Mouse (Mus musculus) WW6 (cell line): ENCODE results near the gene Ltb.

Experiments used
- DNase-seq: peaks from one replicate; pipeline ENCODE4 v3.0.0-alpha.2; 2013; ENCODE audit warnings: low read depth, low spot score

Gene Ltb

DNA sequence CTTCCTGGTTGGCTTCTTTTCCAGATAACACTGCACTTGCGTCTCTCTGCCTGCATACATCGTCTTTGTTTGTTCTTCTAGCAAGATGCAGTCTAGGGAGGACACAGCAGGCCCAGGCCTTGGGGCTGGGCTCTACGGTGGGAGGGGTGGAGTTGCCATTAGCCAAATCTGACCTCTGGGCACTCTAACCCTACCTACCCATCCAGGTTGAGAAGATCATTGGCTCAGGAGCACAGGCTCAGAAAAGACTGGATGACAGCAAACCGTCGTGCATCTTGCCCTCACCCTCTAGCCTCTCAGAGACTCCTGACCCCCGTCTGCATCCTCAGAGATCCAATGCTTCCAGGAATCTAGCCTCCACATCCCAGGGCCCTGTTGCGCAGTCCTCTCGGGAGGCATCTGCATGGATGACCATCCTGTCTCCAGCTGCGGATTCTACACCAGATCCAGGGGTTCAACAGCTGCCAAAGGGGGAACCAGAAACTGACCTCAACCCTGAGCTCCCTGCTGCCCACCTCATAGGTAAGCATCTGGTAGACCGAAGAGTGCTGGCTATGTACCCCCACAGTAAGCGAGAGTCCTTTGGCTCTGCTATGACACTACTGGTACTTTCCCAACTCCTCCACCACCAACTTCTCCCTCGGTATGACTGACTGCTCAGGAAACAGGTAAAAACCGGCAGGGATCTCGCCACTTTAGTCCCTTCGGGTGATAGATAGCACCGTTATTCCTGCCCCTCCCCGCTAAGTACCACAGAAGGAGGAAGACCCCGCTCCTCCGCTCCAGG, 798 bp downstream of the Ltb start:
- no peak for DNase-seq

DNA sequence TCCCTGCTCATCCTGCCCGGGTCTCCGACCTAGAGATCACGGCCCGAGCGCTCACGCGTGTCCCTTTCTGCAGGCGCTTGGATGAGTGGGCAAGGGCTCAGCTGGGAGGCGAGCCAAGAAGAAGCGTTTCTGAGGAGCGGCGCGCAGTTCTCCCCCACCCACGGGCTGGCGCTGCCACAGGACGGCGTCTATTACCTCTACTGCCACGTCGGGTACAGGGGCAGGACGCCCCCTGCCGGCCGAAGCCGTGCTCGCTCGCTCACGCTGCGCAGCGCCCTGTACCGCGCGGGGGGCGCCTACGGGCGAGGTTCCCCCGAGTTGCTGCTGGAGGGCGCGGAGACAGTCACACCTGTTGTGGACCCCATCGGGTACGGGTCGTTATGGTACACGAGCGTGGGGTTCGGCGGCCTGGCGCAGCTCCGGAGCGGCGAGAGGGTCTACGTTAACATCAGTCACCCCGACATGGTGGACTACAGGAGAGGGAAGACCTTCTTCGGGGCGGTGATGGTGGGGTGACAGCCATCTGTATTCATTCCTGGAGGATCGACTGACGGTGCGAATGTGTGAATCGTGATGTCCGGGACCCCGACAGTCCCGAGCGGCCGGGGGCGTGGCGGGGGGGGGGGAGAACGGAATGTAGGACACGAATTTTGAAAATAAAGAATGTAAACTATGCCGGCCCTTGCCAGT, 1.5 kb downstream of the Ltb start:
- no peak for DNase-seq

DNA sequence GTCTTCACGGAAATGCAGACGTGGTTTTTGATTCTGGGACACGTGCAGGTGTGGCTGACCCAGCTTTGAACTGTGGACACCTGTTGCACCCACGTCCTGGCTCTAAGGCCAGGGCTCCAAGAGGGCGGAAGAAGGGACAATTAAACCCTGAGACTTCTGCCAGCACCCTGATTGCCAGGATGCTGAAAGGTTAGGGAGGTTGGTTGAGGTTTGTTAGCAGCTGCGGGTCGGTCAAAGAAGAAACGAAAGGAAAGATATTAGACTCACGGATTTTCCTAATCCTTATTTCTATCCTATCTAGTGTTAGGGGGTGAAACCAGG, 2.0 kb downstream of the Ltb start:
- no peak for DNase-seq

DNA sequence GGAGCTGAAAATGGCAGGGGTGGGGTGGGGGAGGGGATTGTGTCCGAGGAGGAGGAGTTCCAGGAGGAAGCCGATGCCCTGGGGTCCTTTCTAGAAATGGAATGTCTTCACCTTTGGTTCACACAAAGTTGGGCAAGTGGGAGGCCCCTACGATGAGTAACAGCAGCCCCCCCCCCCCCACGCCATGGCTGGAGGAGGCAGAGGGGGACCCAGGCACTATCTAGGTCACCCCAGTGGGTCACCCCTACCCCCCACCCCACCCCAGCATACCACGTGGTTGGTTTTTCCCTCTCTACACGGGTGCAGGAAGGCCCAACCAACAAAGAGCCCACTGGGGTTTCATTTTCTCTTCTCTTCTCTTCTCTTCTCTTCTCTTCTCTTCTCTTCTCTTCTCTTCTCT, 2.9 kb downstream of the Ltb start:
- DNase-seq, result no peak

DNA sequence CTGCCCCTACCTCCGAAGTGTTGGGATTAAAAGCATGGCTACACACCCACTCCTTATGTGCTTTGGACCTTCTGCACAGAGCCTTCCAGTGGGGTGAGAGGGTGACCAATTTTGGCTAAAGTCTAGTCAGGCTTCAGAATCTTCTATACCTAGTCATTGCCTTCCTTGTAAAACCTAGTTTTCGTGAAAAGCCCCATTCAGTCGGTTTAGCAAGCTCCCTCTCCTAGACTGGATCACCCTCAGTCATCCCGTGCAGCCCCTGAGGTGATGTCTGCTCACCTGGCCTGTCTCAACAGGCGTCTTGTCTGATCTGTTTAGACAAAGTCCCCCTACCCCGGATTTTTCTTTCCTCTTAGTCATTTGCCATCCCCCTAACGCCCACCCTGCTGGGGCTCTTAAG, 3.8 kb downstream of the Ltb start:
- no peak for DNase-seq

DNA sequence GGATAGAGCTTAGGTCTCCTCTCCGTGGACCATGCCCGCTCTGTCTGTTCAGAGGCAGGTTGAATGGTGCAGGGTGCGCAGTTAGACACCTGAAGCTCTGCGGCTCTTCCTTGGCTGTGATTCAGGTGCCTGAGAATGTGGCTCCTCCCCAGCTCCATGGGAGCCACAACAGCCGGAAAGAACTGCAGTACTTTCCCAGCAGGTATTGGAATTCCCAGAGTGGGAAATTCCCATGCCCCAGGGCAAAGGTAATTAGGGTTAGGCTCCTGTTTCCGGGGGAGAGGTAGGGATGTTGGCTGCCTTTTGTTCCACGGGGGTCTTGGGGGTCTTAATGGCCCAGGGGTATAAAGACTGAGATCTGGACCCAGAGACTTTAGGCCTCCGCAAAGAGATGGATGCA, 4.7 kb downstream of the Ltb start:
- DNase-seq, result no peak

DNA sequence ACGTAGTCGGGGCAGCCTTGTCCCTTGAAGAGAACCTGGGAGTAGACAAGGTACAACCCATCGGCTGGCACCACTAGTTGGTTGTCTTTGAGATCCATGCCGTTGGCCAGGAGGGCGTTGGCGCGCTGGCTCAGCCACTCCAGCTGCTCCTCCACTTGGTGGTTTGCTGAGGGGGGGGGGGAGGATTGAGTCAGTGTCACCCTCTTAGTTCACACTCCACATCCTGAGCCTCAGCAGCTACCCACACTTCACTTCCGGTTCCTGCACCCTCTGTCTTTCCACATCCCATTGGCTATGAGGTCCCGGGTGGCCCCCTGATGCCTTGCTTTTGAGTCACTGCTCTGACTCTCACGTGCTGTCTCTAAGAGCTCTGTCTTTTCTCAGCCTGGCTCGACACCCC, 6.2 kb downstream of the Ltb start:
- no peak for DNase-seq

DNA sequence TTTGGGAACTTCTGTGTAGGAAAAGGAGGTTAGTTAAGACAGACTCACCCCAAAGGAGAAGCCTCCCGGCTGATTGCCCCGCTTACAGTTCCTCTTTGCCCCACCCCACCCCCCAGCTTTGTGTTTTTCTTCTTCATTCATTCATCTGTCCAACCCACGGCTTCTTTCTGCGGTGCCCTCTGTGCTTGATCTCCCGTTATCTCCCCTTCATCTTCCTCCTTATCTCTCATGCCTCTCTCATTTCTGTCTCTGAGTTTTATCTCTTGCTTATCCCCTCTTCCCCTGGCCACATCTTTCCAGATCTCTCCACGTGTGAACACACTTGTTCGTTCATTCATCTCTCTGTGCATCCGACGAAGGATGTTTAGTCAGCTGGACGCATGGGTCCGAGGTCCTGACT, 6.9 kb downstream of the Ltb start:
- DNase-seq, result no peak

DNA sequence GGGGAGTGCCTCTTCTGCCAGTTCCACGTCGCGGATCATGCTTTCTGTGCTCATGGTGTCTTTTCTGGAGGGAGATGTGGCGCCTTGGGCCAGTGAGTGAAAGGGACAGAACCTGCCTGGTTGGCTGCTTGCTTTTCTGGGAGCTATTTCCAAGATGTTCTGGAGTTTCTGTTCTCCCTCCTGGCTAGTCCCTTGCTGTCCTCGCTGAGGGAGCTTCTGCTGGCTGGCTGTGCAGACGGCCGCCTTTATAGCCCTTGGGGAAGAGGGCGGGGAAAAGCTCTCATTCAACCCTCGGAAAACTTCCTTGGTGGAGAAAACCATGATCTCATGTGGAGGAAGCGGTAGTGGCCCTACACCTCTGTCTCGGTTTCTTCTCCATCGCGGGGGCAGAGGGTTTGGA, 7.5 kb downstream of the Ltb start, which contains the start of gene Tnf:
TSS of gene Tnf (minus strand) at position 221 of the 400 bp plus-strand sequence.
- no peak for DNase-seq

DNA sequence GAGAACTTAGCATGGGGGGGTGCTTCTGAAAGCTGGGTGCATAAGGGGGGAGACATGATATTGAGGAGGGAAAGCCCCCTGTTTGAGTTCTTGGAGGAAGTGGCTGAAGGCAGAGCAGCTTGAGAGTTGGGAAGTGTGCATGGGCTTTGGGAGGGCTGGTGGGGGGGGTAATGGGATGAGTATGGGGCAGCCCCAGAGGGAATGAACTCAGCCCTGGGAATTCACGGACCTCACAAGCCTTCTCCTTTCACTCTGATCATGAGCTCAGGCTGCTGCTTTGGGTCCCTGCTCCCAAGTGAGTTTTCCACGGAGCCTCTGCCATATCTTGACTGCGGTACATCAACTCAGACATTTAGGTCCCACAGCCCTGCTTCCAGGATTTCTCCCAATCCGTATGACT, 8.2 kb downstream of the Ltb start:
- no peak for DNase-seq

DNA sequence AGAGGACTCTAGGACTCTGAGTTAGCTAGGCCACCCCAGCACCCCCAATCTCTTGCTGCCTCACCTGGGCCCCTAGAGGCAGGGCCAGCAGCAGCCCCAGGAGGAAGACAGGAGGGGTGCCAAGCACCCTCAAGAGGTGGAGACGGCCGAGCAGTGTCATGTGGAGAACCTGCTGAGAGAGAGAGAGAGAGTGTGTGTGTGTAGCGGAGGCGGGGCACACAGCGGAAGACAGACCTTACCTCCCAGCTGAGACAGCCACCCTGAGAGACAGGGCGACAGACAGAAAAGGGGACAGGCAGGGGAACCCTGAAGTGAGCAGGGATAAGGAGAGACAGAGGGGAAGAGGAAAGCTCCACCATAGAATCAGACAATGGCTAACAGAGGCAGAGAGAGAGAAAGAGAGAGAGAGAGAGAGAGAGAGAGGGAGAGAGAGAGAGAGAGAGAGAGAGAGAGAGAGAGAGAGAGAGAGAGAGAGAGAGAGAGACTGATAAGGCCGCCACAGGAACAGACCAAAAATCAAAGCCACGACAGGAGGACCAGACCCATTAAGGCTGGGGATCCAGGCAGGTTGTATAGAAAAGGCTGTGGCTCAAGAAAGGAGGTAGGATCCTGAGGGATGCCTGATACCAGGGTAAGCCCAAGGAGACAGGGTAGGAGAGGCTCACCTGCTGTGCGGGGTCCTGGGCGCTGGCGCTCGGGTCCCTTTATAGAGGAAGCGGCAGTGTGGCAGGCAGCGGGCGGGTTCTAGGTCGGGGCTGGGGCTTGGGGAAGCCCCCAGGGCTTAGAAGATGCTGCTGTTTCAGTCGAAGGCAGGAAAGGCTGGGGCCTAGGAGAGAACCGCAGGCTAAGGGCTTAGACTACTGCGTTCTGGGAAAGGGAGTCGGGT, 10.5 kb downstream of the Ltb start, which contains the start of gene Lta:
TSS of gene Lta (minus strand) at position 858 of the 886 bp plus-strand sequence.
- DNase-seq, result no peak

DNA sequence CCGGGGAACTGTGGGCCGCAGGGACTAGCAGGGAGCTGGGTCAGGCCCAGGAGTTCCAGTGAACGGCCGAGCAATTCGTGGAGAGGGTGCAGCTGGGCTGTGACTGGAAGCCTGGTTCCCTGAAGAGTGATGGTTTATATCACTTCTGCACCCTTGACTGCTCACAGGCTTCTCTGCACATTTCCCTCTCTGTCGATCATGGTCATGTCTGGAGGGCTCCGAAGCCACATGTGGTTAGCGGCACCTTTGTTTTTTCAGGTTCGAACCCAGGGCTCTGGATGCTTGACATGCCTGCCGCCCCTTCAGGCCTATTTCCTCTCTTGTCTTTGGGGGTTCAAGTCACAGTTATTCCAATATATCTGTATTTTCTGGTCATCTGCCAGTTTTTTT, 11.1 kb downstream of the Ltb start:
- DNase-seq, result no peak

DNA sequence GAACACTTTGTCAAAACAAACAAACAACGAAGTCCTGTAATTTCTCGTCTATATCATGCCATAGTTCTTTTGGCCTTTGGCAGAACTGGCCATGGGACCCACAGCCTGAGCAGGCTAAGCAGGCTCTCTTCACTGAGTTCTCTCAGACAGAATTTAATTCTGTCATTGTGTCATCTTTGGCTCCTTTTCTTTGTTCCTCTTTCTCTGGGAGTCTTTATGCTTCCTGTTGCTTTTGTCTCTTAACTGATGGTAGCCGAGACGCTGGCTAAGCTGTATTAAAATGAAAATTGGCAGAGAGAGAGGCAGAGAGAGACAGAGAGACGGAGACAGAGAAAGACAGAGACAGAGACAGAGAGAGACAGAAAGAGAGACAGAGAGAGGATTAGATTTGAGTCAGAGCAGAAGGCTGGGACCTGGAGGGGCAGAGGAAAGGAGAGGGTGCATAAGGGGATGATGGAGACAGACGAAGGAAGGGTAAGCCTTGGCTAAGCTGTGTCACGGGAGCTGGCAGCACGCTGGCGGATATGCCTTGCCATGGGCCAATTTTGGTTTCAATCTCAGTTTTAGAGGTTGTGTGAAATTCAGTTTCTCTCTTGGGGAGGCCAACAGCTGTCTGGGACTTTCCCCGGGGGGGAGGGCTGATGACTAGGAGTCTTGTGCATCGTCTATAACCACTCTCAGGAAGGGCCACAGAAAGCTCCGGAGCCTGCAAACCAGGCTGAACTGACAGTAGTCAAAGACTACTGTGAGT, 15.7 kb downstream of the Ltb start:
- DNase-seq, result no peak

DNA sequence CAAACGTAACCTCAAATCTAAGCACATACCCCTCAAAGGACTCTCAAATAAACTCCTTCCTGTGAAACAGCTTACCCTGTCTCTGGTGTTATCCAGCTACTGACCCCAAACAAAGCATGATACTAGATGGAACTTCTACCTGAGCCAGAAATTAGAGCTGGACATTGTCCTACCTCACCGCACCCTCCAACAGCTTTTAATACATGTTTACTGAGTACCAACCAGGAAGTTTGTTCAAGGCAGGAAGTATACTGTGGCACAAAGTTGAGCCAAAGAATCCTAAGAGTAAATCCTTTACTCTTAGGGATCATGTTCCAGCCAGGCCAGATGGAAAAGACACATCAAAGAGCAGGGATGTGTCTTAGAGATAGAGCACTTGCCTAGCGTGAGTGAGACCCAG, 16.4 kb downstream of the Ltb start:
- DNase-seq, result no peak

DNA sequence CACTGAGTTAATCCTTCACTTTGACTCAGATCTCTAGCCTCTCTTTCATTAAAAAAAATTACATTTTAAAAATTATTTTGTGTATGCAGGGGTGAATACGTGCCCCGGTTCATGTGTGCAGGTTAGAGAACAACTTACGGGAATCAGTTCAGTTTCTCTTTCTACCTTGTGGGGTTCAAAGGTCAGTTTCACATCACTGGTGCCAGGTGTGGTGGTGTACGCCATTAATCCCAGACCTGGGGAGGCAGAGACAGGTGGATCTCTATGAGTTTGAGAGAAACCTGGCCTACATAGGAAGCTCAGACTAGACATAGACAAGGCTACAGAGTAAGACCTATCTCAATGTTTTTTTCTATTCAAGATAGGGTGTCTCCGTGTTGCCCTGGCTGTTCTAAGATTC, 18.8 kb downstream of the Ltb start:
- no peak for DNase-seq

DNA sequence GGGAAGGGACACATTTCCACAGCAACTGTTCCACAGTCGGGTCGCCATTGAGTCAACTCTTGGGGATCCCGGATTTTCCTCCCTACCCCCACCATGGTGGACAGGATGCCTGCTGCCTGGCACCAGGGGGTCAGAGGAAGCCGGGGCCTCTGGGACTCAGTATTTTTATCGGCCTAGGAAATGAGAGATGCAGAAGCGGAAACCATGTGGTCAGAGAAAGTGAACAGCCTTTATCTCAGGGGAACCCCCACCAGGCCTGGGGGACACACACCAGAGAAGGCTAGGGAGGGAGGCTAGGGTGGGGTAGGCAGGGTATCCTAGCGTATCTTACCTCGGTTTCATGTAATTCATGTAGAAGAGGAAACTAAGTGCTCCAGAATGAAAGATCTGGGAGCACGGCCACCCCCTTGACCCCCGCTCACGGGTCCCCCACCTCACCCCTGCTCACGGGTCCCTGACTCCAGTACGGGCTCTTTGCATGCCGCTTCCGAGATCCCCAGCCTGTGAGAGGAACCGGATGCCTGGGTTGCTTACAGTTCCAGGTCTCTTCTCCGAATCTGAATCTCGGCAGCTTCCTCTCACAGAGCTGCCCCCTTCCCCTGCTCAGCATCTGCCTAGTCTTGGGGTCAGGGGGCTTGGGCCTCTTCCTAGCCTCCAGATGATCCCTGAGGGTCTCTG, 24.4 kb downstream of the Ltb start:
- no peak for DNase-seq

DNA sequence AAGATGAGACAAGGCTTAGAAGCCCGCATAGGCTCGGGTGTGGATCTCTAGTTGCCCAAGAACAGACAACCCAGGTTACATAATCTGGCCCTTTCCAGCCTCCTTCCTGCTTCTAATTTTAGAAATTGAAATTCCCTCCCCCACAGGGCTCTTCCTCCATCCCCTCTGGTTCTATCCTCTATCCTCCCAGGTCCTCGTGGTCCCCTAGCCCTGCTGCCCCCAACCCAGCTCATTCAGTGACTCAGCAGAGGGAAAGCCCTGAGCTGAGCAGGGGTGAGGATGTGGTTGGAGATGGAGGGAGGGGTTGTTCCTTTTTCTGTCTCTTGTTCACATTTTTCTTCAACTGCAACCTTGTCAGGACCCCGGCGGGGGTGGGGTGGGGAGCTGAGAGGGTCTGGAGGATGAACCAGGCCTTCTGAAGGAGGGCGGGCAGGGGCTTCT, 25.4 kb downstream of the Ltb start:
- no peak for DNase-seq

DNA sequence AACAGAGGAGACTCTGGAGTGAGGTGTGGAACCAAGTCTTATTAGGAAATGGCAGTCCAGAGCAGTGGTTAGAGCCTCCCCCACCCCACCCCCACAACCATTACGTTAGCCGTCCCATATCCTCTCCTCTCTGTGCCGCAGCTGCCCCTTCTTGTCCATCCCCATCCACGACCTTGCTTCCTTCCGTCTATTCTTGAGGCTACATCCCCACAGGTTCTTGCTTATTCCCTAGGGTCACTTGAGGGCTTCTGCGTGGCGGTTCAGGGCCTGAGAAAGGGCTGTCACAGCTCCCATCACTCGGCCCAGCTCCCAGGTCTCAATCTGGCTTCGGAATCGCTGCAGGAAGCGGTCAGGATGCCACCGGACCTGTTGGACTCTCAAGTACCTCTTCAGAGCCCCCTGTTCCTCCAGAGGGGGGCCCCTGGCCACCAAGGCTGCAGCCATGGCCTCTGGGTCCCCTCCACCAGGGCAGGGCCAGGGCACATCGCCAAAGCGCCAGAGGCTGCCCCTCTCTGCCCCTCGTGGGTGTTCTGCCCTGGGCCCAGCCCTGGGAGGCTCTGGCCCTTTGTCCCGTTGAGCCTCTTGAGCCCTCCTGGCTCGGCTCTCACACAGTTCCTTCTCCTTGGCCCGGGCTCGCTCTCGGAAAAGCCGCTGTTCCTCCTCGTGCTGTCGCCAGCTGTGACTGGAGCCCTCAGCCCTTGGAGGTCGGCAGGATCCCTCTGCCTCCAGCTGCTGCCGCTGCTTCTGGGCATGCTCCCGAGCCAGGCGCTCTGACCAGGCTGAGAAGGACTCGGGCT, 26.1 kb downstream of the Ltb start, which contains the start of gene Gm16181:
TSS of gene Gm16181 (plus strand) at position 679 of the 797 bp plus-strand sequence.
- no peak for DNase-seq

DNA sequence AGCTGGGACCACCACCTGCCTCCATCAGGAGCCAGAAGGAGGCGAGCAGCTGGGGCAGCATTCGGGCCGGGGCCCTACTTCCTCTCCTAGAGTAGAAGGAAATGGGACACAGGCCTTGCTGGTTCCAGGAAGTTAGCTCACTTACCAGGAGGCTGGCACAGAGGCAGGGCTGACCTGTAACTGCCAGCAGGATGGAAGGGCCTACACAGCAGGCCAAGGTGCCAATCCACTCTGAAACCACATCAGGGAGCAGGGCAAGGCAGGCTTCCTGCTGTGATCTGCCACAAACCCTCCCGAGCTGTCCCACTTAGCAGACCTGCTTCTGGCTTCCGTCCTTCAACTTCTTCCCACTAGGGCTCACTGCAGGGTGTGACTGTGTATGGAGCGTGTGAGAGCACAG, 28.1 kb downstream of the Ltb start:
- DNase-seq, result no peak

DNA sequence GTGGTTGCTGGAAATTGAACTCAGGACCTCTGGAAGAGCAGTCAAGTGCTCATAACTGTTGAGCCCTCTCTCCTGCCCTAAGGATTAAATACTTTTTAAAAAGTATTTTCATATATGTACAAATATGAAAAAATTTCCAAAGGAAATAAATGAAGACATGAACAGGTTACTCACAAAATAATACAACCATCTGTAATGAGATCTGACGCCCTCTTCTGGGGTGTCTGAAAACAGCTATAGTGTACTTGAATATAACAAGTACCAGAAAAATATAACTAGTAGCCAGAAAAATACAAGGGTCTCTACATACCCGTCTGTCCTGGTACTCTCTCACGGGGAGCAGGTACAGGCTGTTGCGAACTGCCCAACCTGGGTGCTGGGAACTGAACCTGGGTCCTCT, 30.4 kb downstream of the Ltb start:
- no peak for DNase-seq
